Mouse (Mus musculus) olfactory bulb, adult 2 months (tissue): ENCODE data around the gene Xirp1. TPM values are rescaled to one million over a fixed set of nuclear protein-coding genes. Genes with fewer than 3 reads are reported as not detected.

Source experiments
- H3K27ac ChIP-seq: fragments of 200-500 bp; 2 replicates; pipeline ENCODE4 v1.5.1; 2012; ENCODE audit warnings: low read depth, low read length; ENCODE audit not compliant: insufficient read depth
- H3K4me1 ChIP-seq: fragments of 200-500 bp; 2 replicates; pipeline ENCODE4 v1.6.1; 2012; ENCODE audit warnings: low read length; ENCODE audit not compliant: control insufficient read depth, insufficient read depth
- H3K4me3 ChIP-seq: fragments of 200-500 bp; 2 replicates; pipeline ENCODE4 v1.5.1; 2012; ENCODE audit warnings: mild to moderate bottlenecking, low read depth, low read length, moderate library complexity; ENCODE audit not compliant: insufficient read depth
- CTCF ChIP-seq: fragments of 200-500 bp; IDR thresholded peaks from 2 replicates; pipeline ENCODE4 v1.5.1; 2012; ENCODE audit warnings: low read depth, mild to moderate bottlenecking, low read length, moderate library complexity; ENCODE audit not compliant: insufficient read depth
- POLR2A ChIP-seq: fragments of 200-500 bp; IDR thresholded peaks from 2 replicates; pipeline ENCODE4 v1.6.1; 2012; ENCODE audit warnings: mild to moderate bottlenecking, low read depth, low read length, moderate library complexity; ENCODE audit not compliant: insufficient read depth
- whole genome bisulfite sequencing: fragments of 180-500 bp; shearing (Covaris S2); methylation state at CpG from one replicate; pipeline ENCODE4 v1.1.7; 2018; 5-methylcytosine and 5-hydroxymethylcytosine counted together
- polyA plus RNA-seq: library from polyadenylated mRNA; stranded (reverse); fragments of >200 nt; gene quantifications from 2 replicates; pipeline ENCODE4 v1.2.4, GENCODE M21; 2012; ENCODE audit warnings: low replicate concordance; ENCODE audit not compliant: missing spikeins, insufficient read depth, insufficient read length

Gene Xirp1
- polyA plus RNA-seq, 1 experiment, result not detected

DNA sequence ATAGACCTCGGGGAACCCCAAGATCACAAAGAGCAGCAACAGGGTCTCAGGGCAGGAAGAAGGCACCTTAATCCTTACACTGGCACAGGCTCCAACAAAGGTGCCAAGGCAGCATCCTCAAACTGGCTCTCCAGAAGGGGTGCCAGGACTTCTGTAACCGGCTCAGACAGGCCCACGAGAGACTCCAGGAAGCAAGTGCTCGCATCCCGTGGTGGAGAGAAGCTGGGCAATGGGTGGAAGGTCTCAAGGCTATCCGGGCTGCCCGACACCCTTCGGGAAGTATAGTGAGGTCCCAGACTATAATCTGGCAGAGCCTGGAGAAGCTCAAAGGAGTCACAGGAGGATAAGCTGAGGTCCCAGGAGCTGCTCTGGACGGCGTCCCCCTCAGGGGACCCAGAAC lies 51.2 kb downstream of the Xirp1 start:
- no peak overlapping the region for H3K27ac ChIP-seq

DNA sequence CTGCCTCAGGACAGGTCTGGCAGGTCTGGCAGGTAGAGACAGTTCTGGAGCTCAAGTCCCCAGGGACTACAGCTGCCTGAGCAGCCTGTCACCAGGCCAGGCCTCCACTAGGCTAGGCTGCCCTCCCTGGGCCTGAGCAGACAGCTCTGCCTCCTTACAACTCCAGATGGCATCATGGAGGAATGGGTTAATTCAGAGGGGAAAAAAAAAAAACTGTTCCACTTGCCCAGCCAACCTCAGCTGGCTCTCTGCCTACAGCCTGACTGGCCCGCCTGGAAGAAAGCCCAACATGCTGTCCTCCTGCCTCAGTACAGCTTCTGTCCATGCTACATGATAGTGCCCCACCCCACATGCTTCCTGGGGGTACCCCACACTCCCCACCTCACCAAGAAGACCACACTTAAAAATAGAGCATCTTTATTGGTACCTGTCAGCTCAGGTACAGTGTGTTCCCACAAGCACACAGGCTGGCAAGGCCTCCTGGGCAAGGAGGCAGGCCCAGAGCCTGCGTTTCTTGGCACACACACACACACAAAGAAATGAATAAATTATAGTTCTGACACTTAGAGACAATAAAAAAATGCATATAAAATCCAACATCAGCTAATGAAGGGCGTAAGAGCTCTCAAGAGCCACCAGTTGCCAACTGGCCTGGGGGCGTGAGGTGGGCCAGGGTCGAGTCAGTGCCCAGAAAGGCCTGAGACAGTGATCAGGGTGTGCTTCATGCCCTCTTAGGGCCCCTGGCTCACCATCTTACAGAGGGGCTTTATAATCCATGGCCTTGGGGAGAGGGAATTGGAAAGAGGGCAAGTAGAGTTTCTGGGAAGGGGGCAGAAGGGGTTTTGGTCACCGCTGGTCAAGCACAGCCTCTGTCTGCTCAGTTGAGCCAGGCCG lies 52.4 kb downstream of the Xirp1 start:
- no peak overlapping the region for H3K4me3 ChIP-seq
- TF ChIP-seq POLR2A (no peak), CTCF (no peak)
- H3K4me1 ChIP-seq, result peaks cover 37% of the 10 kb centered on the region
- no peak overlapping the region for H3K27ac ChIP-seq
- 71% methylated on average over 7 of the region's 7 CpGs for WGBS

More for the DNA sequence above, 51.2 kb downstream of the Xirp1 start:
- WGBS, result 86% methylated on average over 10 of the region's 10 CpGs
- Histone ChIP-seq H3K4me3 (no peak overlapping the region), H3K4me1 (peaks cover 34% of the 10 kb centered on the region)
- TF ChIP-seq CTCF (no peak), POLR2A (no peak)

DNA sequence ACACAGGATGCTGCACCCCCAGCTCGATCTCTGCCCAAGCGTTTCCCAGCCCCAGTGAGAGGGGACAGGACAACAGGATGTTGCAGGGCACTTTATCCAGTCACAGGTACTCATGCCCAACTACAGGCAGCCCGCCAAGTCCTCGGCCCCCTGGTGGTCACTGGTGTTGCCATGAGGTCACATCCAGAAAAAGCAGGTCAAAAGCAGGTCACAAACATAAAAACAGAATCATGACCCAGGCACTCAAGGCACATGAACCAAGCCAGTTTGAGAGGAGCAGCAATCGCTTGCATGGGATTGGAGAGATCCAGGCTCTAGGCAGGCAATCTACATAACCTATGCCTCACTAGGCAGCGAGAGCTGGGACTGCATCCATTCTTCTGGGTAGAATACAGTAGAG lies 53.2 kb downstream of the Xirp1 start:
- 65% methylated on average over 6 of the region's 6 CpGs for WGBS

DNA sequence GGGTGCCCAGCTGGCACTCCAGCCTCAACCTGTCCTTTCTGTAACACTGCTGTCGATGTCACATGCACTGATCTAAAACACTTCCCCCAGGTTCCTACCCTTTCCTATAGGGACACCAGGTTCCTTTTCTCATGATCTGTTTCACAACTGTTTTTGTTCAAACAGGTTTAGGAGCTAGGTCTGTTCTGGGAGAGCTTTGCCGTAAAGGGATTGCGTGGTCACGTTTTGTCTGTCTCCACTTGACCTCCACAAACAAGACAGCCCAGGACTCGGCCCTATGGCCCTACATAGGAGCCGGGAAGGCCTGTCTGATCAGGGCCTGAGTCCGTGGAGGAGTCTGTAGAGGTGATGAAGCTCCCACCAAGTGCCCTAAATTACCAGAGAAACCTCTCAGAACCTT lies 53.6 kb downstream of the Xirp1 start:
- TF ChIP-seq CTCF (no peak), POLR2A (no peak)
- 93% methylated on average over 7 of the region's 7 CpGs for WGBS
- Histone ChIP-seq H3K4me1 (peaks cover 44% of the 10 kb centered on the region), H3K27ac (no peak overlapping the region), H3K4me3 (no peak overlapping the region)

More for the DNA sequence above, 53.2 kb downstream of the Xirp1 start:
- no peak overlapping the region for H3K27ac ChIP-seq
- TF ChIP-seq CTCF (no peak), POLR2A (no peak)
- H3K4me1 ChIP-seq, result peaks cover 44% of the 10 kb centered on the region
- no peak overlapping the region for H3K4me3 ChIP-seq

DNA sequence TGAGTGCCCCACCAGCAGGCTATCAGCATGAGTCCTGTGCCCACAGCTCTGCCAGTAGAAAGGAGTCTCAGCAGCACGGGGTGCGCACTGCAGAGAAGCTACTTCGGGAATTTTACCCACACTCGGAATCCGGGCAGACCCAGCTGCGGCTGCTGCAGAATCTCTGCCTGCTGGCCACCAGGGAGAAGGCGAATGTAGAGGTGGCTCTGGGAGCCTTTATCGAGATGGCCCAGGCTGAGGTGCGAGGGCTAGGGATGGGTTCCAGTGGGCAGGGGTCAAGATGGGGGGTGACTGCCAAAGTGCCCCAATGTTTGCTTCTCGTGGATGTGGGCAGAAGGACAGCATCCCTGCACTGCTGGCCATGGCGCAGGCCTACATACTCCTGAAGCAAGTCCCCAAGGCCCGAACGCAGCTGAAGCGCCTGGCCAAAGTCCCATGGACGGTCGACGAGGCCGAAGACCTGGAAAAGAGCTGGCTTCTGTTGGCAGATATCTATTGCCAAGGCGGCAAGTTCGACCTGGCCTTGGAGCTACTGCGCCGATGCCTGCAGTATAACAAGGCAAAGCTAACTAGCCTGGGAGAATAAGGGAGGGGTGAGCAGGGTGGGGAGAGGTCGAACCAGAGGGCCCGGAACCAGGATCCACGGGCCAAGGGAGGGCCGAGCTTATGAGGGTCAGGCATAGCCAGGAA lies 57.0 kb downstream of the Xirp1 start:
- no peak overlapping the region for H3K4me3 ChIP-seq

DNA sequence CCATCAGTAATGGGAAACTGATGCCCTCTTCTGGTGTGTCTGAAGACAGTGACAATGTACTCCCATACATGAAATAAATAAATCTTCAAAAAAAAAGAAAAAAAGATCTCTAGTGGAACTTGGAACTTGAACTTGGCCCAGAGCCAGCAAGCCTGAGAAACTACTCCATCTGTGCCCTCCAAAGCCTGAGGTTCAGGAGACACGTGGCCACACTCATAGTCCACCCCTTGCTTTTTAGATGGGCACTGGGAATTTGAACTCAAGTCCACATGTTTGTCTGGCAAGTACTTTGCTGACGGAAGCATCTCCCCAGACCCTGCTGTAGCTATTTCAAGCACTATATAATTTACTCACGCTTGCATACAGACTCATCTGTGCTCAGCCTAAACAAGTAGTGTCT lies 58.2 kb downstream of the Xirp1 start:
- Histone ChIP-seq H3K27ac (no peak overlapping the region), H3K4me1 (peaks cover 32% of the 10 kb centered on the region), H3K4me3 (no peak overlapping the region)
- WGBS, result 21% methylated on average over 3 of the region's 3 CpGs
- no peak for TF ChIP-seq POLR2A
- no peak for TF ChIP-seq CTCF

More for the DNA sequence above, 57.0 kb downstream of the Xirp1 start:
- peaks cover 44% of the 10 kb centered on the region for H3K4me1 ChIP-seq
- no peak for TF ChIP-seq CTCF
- TF ChIP-seq POLR2A, result no peak
- 87% methylated on average over 26 of the region's 26 CpGs for WGBS
- H3K27ac ChIP-seq, result no peak overlapping the region

DNA sequence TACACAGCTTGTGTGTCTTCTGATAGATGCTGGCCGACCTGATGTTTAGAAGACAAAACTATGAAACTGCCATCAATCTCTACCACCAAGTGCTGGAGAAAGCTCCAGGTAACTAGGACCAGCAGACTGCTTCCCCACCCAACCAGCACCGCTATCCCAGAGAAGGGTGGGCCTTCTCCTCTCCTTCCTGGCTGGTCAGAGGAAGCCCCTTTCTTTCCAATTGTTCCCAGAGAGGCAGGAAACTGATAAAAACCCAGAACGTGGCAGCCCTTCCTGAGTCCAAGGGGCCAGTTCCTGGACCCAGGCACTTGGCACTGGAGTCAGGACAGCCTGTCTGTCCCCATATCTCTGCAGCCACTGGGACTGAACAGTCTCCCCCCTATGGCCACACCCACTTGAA lies 59.2 kb downstream of the Xirp1 start:
- Histone ChIP-seq H3K4me3 (no peak overlapping the region), H3K27ac (no peak overlapping the region), H3K4me1 (peaks cover 30% of the 10 kb centered on the region)
- TF ChIP-seq POLR2A (no peak), CTCF (no peak)
- WGBS, result 93% methylated on average over 3 of the region's 3 CpGs

Other genes starting within 250 kb of the Xirp1 start
- not detected in 2 replicates for gene Scn11a, start 198.1 kb downstream of the Xirp1 start, polyA plus RNA-seq
- gene Wdr48, start 128.7 kb downstream of the Xirp1 start, polyA plus RNA-seq, result not detected in 2 replicates
- gene Gorasp1, start 86.0 kb downstream of the Xirp1 start, polyA plus RNA-seq, result not detected in 2 replicates
- not detected in 2 replicates for gene Ttc21a, start 86.0 kb downstream of the Xirp1 start, polyA plus RNA-seq
- gene Csrnp1, start 38.9 kb downstream of the Xirp1 start, polyA plus RNA-seq, result not detected in 2 replicates
- gene Cx3cr1, start 46.3 kb upstream of the Xirp1 start, polyA plus RNA-seq, result not detected in 2 replicates
- gene Ccr8, start 68.5 kb upstream of the Xirp1 start, polyA plus RNA-seq, result not detected in 2 replicates
- not detected in 2 replicates for gene Slc25a38, start 86.8 kb upstream of the Xirp1 start, polyA plus RNA-seq
- gene Rpsa, start 104.1 kb upstream of the Xirp1 start, polyA plus RNA-seq, result 1,091 TPM in 1 of 2 replicates, not detected in the other
- 425 TPM in 1 of 2 replicates, not detected in the other for gene Mobp, start 126.1 kb upstream of the Xirp1 start, polyA plus RNA-seq